Mouse (Mus musculus) limb, embryonic 10.5 days (tissue): ENCODE data around the gene Hltf. TPM values are rescaled to one million over a fixed set of nuclear protein-coding genes. Genes with fewer than 3 reads are reported as not detected.
"Not testable (repeated sequence)": the region's sequence is repeated elsewhere in the genome, so short reads cannot be mapped to it uniquely, and the experiment has no call there.

Source experiments
- DNase-seq: peaks from one replicate; pipeline ENCODE4 v3.0.0-alpha.2; 2017; ENCODE audit warnings: low spot score
- H3K27ac ChIP-seq: fragments of 300-500 bp; sonication (generic); 2 replicates; pipeline ENCODE4 v1.5.1; 2016; ENCODE audit warnings: mild to moderate bottlenecking
- H3K27me3 ChIP-seq: fragments of 300-500 bp; sonication (generic); 2 replicates; pipeline ENCODE4 v1.6.1; 2016; ENCODE audit warnings: low read depth, mild to moderate bottlenecking; ENCODE audit not compliant: poor library complexity, severe bottlenecking
- H3K36me3 ChIP-seq: fragments of 300-500 bp; sonication (generic); 2 replicates; pipeline ENCODE4 v1.6.1; 2016; ENCODE audit warnings: mild to moderate bottlenecking, moderate library complexity
- H3K4me1 ChIP-seq: fragments of 300-500 bp; sonication (generic); 2 replicates; pipeline ENCODE4 v1.6.1; 2016
- H3K4me3 ChIP-seq: fragments of 300-500 bp; sonication (generic); 2 replicates; pipeline ENCODE4 v1.5.1; 2016; ENCODE audit warnings: mild to moderate bottlenecking, moderate library complexity
- H3K9me3 ChIP-seq: fragments of 300-500 bp; sonication (generic); replicated peaks from 2 replicates; pipeline ENCODE4 v1.6.1; 2016; ENCODE audit warnings: mild to moderate bottlenecking
- WGBS: fragments of 180-500 bp; shearing (Covaris S2); methylation state at CpG from one replicate; pipeline ENCODE4 v1.1.7; 2016; 5-methylcytosine and 5-hydroxymethylcytosine counted together
- polyA plus RNA-seq: library from polyadenylated mRNA; unstranded; fragments of >200 nt; fragmentation: Nextera tagmentation; extraction: Ambion mirVana; gene quantifications from 2 replicates; pipeline ENCODE4 v1.2.1, GENCODE M21; 2016

Gene Hltf
- polyA plus RNA-seq, result 14.1 and 18.9 TPM in 2 replicates

DNA sequence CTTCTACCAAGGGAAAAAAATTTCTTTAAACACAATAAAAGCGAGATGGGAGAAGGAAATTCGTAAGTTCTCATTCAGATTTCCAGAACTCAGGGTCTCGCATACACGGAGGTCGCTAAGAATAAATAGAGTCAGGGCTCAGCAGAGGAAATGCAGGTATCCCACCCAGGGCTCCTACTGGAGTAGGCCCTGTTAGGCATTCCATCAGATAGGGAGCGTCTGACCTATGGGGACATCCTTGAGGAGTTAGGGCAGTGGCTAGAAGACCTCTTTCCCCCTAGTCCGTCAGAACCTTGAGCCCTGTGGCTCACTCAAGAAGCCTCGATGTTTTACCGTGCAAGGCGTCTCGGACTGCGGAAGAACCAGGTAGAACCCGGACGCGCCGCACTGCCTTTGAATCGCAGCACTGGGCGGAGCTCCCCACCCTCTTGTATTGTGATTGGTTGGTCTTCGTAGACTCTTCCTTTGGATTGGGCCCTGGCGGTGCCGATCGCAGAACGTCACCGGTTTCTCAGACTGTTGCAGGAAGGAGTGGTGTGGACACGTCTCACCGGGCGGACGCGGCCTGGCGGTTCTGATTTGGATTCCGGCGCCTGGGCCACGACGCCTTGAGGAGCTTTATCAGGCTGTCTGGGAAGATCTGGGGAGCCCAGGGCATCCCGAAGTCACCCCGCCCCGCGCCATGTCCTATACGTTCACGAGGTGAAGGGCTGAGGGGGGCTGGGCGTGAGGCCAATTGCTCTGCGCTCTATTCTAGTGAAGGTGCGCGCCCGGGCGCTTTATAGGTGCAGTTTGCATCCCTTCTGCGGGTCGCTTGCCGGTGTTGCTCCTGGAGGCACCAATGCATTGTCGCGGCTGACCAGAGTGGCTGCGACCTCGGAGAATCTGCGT is at the start of gene Hltf:
TSS of gene Hltf (plus strand) at position 506 of the 891 bp plus-strand sequence.
- Histone ChIP-seq H3K27me3 (no peaks in the 10 kb centered on the region), H3K36me3 (peaks cover 9% of the 10 kb centered on the region), H3K27ac (peak within 1 kb of the TSS; percentile 87), H3K4me1 (peaks cover 4% of the 10 kb centered on the region), H3K9me3 (no peaks in the 10 kb centered on the region), H3K4me3 (peak within 1 kb of the TSS; percentile 80)
- peak; percentile 88 for DNase-seq
- WGBS, result under 1% methylated on average over 51 of the region's 54 CpGs

DNA sequence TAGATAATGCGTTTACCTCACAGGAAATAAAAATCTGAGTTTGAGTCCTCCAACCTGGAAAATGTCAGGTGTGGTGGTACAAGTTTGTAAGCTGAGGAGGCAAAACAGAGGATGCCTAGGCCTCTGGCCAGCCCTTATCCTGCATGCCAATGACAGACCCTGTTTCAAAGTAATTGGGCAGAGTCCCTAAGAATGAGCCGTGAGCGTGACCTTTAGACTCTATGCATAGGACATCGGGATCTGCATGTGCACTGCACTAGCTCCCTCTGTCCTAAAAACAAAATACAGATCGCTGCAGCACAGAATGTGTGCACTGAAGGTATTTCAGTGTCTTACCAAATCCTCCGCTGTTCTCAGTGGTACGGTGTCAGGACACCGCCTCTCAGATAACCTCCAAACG is 47.1 kb upstream of the Hltf start:
- DNase-seq, result peak; percentile 30
- H3K27me3 ChIP-seq, result no peaks in the 10 kb centered on the region
- WGBS, result 89% methylated on average over 9 of the region's 9 CpGs
- H3K9me3 ChIP-seq, result no peaks in the 10 kb centered on the region
- H3K27ac ChIP-seq, result peak overlapping the region; percentile 63; the same call in 1 of the 2 replicates
- H3K36me3 ChIP-seq, result peaks cover 16% of the 10 kb centered on the region
- H3K4me3 ChIP-seq, result no peak overlapping the region
- H3K4me1 ChIP-seq, result peaks cover 9% of the 10 kb centered on the region

DNA sequence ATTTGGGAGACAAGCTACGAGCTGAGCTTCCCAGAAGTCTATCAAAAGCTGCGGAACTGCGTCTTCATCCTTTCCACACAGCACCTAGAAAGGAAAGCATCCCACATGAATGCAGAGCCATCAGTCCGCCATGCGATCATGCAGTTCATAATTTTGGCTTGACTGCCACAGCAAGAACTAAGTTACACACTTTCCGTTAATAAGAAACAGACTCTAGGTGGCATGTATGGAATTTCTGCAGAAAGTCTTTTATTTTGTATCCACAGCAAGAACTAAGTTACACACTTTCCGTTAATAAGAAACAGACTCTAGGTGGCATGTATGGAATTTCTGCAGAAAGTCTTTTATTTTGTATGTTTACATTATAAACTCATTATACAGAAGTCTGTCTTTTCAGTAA is 46.7 kb upstream of the Hltf start:
- H3K4me3 ChIP-seq, H3K4me1 ChIP-seq, DNase-seq, H3K27me3 ChIP-seq, H3K9me3 ChIP-seq: not testable (repeated sequence)
- 85% methylated on average over 7 of the region's 7 CpGs for WGBS
- Histone ChIP-seq H3K27ac (peak overlapping the region; percentile 63; the same call in 1 of the 2 replicates), H3K36me3 (peaks cover 19% of the 10 kb centered on the region)

DNA sequence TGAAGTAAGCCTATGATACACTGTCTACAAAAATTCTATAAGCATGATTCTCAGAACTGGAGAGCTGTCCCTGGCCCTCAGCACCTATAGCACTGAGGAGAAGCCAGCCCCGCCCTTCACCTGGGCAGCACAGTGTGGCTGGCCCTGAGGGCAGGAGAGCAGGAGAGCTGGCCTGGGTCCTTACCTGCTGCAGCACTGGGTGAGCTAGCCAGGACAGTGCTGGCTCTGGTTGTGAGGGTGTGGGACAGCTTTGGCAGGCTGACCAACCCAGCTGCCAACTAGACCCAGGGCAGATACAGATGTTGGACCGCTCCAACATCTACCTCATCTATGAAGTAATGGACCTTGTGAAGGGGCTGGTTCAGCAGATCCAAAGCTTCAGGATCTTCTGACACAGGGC is 43.2 kb upstream of the Hltf start:
- Histone ChIP-seq H3K4me3 (no peak overlapping the region), H3K9me3 (no peaks in the 10 kb centered on the region), H3K27ac (no peak overlapping the region), H3K36me3 (peaks cover 32% of the 10 kb centered on the region), H3K27me3 (no peaks in the 10 kb centered on the region), H3K4me1 (peaks cover 9% of the 10 kb centered on the region)
- 95% methylated on average over 2 of the region's 2 CpGs for WGBS
- DNase-seq, result no peak

DNA sequence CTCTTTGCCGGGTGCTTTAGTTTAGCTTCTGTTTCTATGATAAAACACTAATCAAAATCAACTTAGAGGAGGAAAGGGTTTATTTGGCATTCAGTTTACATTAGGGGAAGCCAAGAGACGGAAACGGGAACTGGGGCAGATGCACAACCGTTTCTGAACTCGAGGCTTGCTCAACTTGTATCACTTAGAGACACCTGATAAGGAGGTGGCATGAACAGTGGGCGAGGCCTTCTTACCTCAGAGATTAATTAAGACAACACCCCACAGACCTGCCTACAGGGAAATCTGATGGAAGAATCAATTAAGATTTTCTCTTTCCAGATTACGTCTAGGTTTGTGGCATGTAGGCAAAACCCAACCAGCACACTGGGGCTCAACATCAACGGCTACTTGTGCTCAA is 39.5 kb upstream of the Hltf start:
- Histone ChIP-seq H3K27ac (no peak overlapping the region), H3K4me3 (no peak overlapping the region), H3K4me1 (no peaks in the 10 kb centered on the region), H3K27me3 (no peaks in the 10 kb centered on the region), H3K36me3 (peaks cover 38% of the 10 kb centered on the region), H3K9me3 (no peaks in the 10 kb centered on the region)
- DNase-seq, result no peak
- WGBS, result 93% methylated on average over 8 of the region's 8 CpGs

DNA sequence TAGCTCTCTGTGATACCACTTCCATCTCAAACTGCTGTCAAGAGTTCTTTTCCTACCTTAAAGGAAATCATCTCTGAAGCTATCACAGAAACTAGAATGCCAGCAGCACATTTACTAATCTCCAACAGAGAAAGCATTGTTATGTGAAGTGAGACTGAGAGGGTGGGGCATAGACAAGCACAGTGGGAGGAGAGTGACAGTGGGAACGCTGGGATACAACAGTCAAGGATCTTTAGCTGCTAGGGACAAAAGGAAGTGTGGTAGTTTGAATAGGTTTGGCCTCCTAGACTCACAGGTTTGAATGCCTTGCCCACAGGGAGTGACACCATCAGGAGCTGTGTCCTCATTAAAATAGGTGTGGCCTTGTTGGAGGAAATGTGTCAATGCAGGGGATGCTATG is 33.8 kb upstream of the Hltf start:
- WGBS, result 71% methylated on average over 1 of the region's 1 CpGs

DNA sequence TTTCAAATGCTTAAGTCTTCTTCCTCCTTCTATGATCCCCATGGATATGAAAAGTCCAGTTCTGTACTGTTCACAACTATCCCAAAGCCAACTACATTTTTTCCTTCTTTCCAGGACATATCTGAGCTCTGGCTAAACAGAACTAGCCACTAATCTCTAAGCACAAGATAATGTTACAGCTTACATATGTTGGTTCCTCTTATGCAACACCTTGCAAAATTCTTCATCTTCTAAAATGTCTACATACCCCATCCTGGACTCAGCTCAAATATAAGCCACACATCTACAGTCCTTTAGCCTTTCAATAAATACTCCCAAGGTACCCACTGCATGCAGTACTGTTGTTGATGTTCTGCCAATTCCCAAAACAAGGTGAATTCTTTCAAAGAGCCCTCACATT is 31.1 kb upstream of the Hltf start:
- Histone ChIP-seq H3K4me3 (no peak overlapping the region), H3K27ac (no peak overlapping the region), H3K9me3 (no peaks in the 10 kb centered on the region), H3K27me3 (no peaks in the 10 kb centered on the region), H3K4me1 (no peaks in the 10 kb centered on the region), H3K36me3 (peaks cover 35% of the 10 kb centered on the region)
- DNase-seq, result no peak

More for the DNA sequence above, 33.8 kb upstream of the Hltf start:
- no peaks in the 10 kb centered on the region for H3K27me3 ChIP-seq
- no peak overlapping the region for H3K4me3 ChIP-seq
- H3K4me1 ChIP-seq, result no peaks in the 10 kb centered on the region
- no peaks in the 10 kb centered on the region for H3K9me3 ChIP-seq
- peaks cover 39% of the 10 kb centered on the region for H3K36me3 ChIP-seq
- DNase-seq, result no peak
- no peak overlapping the region for H3K27ac ChIP-seq

DNA sequence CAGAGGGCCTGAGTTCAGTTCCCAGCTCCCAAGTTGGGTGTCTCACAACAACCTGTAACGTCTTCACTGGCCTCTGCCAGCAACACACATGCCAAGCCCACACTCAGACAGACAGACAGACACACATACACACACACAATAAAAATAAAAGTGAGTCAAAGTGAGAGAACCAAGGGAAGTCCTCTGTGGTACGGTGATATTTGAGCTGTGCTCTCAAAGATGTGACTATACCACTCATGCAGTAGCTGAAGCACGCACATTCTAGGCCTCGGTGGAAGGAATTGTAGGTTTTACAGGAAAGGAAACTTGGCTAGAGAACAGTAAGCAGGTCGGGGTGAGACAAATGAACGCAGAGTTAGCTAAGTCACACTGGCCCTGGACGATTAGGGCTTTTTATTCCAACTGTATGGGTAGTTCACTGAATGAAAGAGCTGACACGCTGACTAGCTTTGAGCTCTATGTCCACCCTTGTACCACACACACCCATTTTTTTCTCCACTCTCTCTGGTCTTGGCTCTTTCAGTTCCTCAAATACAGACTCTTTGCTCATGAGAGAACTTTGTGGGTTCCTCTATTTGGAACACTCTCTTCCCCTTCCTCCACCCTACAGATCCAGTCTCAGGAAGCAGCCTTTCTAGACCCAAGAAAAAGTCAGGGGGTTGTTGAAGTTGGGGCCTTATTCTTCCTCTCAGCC is 30.5 kb upstream of the Hltf start:
- peaks cover 33% of the 10 kb centered on the region for H3K36me3 ChIP-seq
- no peak overlapping the region for H3K27ac ChIP-seq
- 92% methylated on average over 8 of the region's 8 CpGs for WGBS
- H3K4me3 ChIP-seq, result no peak overlapping the region
- no peak for DNase-seq
- no peaks in the 10 kb centered on the region for H3K9me3 ChIP-seq
- no peaks in the 10 kb centered on the region for H3K4me1 ChIP-seq
- no peaks in the 10 kb centered on the region for H3K27me3 ChIP-seq

DNA sequence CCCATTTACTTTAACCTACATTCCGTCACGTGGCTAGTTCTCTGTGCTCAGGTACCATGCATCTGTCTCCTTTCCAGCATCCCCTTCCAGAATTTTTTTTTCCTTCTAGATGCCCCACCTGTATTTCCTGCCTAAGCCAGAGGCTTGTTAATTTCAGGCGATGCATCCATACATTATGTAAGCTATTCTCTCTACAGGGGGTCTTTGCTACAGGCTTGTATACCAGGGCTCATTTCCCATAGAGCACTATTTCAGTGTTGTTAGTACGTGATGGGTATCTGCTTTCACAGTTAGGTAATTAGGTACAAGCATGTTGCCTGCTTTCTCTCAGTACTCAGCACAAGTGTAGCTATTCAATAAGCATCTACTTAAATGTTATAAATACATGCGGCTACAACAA is 29.8 kb upstream of the Hltf start:
- peaks cover 27% of the 10 kb centered on the region for H3K36me3 ChIP-seq
- no peaks in the 10 kb centered on the region for H3K9me3 ChIP-seq
- DNase-seq, result no peak
- WGBS, result 86% methylated on average over 5 of the region's 5 CpGs
- no peaks in the 10 kb centered on the region for H3K27me3 ChIP-seq
- no peak overlapping the region for H3K4me3 ChIP-seq
- no peaks in the 10 kb centered on the region for H3K4me1 ChIP-seq
- no peak overlapping the region for H3K27ac ChIP-seq

DNA sequence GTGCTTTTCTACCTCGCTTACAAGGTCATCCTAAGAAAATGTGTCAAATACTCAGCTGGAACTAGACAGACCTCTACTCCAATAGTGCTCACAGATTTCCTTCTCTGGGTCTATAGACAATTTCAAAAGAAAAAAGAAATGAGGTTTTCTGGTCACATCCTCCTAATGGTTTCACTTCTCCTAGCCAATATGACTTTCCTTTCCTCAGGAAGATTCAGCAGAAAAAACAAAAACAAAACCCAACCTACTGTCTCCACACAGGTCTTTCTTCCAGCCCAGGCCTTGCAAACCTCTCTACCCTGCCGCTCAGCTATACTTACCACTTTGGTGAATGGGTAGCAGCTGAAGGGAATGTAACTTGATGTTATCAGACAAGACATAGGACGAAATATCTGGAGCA is 29.0 kb upstream of the Hltf start:
- 95% methylated on average over 3 of the region's 3 CpGs for WGBS
- no peaks in the 10 kb centered on the region for H3K4me1 ChIP-seq

DNA sequence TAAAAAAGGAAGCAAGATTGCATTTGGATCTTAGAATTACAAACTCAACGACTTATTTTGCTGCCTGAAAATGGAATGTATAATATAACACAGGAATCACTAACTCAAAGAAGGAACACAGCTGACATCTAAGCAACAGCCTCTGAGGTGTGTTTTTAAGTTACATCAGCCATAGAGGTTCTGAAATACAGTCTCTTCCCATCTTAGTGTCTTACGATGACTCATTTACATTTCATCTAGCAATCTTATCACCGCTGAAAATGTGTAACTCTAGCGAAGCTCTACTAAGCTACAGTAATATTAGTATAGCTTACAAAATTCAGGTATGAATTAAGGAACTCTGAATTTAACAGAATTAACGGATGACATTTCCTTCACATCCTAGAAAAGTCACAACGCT is 26.8 kb upstream of the Hltf start:
- H3K36me3 ChIP-seq, result peaks cover 5% of the 10 kb centered on the region; the same call in 1 of the 2 replicates
- H3K4me1 ChIP-seq, result peaks cover 9% of the 10 kb centered on the region; the same call in 1 of the 2 replicates
- H3K27ac ChIP-seq, result no peak overlapping the region
- WGBS, result 96% methylated on average over 6 of the region's 6 CpGs
- H3K4me3 ChIP-seq, result no peak overlapping the region
- H3K9me3 ChIP-seq, result no peaks in the 10 kb centered on the region
- H3K27me3 ChIP-seq, result no peaks in the 10 kb centered on the region
- no peak for DNase-seq

More for the DNA sequence above, 29.0 kb upstream of the Hltf start:
- H3K4me3 ChIP-seq, result no peak overlapping the region
- no peaks in the 10 kb centered on the region for H3K27me3 ChIP-seq
- H3K27ac ChIP-seq, result no peak overlapping the region
- H3K36me3 ChIP-seq, result peaks cover 24% of the 10 kb centered on the region
- no peak for DNase-seq
- no peaks in the 10 kb centered on the region for H3K9me3 ChIP-seq

DNA sequence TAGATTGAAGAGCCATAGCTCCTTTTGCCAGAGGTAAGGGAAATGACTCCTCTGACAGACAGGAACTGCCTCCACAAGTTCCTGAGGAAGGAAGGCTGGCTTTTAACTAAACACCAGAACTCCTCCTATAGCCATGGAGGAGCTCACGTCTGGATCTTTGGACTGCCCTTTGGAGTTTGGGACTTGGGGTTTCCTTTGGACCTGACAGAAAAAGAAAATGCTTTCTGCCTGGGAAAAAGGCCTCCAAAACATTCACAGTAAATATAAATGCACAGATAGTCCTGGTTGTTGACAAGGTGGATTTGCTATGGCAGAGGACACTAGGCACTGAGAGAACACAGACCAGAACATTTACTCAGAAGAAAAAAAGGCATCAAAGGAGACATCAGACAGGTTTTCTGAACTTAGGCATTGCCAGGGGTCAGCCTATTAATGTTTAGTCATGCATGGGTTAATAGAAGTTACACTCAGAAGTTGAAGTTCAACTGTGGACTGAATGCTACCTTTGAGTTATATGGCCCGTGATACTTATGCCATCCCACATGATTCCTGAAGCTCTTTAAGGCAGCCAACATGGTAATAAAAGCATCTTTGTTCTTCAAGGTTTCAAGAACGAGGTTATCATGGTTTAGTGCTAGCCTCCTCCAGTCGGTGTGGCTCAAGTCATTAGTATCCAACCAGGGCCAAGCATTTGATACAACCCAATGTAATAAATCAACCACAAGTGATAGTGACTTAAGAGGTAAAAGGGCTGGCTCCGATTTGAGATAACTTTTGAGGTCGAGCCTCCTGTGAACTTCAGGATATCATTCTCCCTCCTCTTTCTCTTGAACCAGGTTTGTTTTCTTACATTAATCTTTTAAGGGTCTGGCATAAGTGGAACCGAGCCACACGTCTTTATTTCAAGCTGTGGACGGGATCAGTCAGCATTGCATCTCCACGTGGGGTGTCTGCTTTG is 23.6 kb upstream of the Hltf start:
- H3K27me3 ChIP-seq, result no peaks in the 10 kb centered on the region
- DNase-seq, result no peak
- H3K36me3 ChIP-seq, result no peaks in the 10 kb centered on the region
- H3K4me1 ChIP-seq, result peaks cover 9% of the 10 kb centered on the region; the same call in 1 of the 2 replicates
- H3K9me3 ChIP-seq, result no peaks in the 10 kb centered on the region
- WGBS, result 24% methylated on average over 10 of the region's 10 CpGs
- H3K4me3 ChIP-seq, result peak overlapping the region; percentile 82
- peak overlapping the region; percentile 80; the same call in 1 of the 2 replicates for H3K27ac ChIP-seq
